Mouse (Mus musculus): Measurements from ENCODE around the gene Bzw2. TPM values are rescaled to one million over a fixed set of nuclear protein-coding genes. Genes with fewer than 3 reads are reported as not detected.

Gene Bzw2
- polyA plus RNA-seq, 1 experiment from 2014 or later: 387 TPM

GRCm38 (mm10) chr12:36150265-36150664 lies 7.6 kb downstream of the Bzw2 start:
- Histone ChIP-seq H3K9me3 (replicated peaks; ENCODE audit: control insufficient read depth, low read length) (no peaks in the 10 kb centered on the region), H3K27ac (replicated peaks; ENCODE audit: low read depth, low read length) (no peak overlapping the region), H3K4me2 (ENCODE audit: low read depth, low read length) (no peak overlapping the region), H3K4me3 (ENCODE audit: low read depth, low read length) (no peak overlapping the region), H3K4me1 (ENCODE audit: control insufficient read depth, insufficient read depth, low read length) (no peaks in the 10 kb centered on the region), H3K36me3 (replicated peaks; ENCODE audit: control insufficient read depth, insufficient read depth, low read depth, low read length) (no peaks in the 10 kb centered on the region), H3K9ac (replicated peaks; ENCODE audit: low read length) (no peak overlapping the region), H3K27me3 (ENCODE audit: control insufficient read depth, insufficient read depth, low read length) (no peaks in the 10 kb centered on the region)
- DNase-seq (ENCODE audit: low spot score) (no peak), ATAC-seq (replicated peaks; ENCODE audit: insufficient number of reproducible peaks, low FRiP score, low TSS enrichment, low read depth) (no peak)
- 95% methylated on average over 2 of the region's 2 CpGs for WGBS

- ATAC-seq (replicated peaks; ENCODE audit: insufficient number of reproducible peaks, low FRiP score, low TSS enrichment, low read depth): no peak
- Histone ChIP-seq H3K4me3 (ENCODE audit: low read depth, low read length) (no peak overlapping the region), H3K4me2 (ENCODE audit: low read depth, low read length) (no peak overlapping the region), H3K36me3 (replicated peaks; ENCODE audit: control insufficient read depth, insufficient read depth, low read depth, low read length) (no peaks in the 10 kb centered on the region), H3K4me1 (ENCODE audit: control insufficient read depth, insufficient read depth, low read length) (no peaks in the 10 kb centered on the region), H3K9me3 (replicated peaks; ENCODE audit: control insufficient read depth, low read length) (no peaks in the 10 kb centered on the region), H3K27me3 (ENCODE audit: control insufficient read depth, insufficient read depth, low read length) (no peaks in the 10 kb centered on the region), H3K9ac (replicated peaks; ENCODE audit: low read length) (no peak overlapping the region), H3K27ac (replicated peaks; ENCODE audit: low read depth, low read length) (no peak overlapping the region)
- DNase-seq (ENCODE audit: low spot score): no peak
- 94% methylated on average over 3 of the region's 3 CpGs for WGBS
These were observed 11.5 kb downstream of the Bzw2 start for GRCm38 (mm10) chr12:36146230-36147011.

- Histone ChIP-seq H3K27me3 (ENCODE audit: control insufficient read depth, insufficient read depth, low read length) (no peaks in the 10 kb centered on the region), H3K27ac (replicated peaks; ENCODE audit: low read depth, low read length) (no peak overlapping the region), H3K4me3 (ENCODE audit: low read depth, low read length) (no peak overlapping the region), H3K9ac (replicated peaks; ENCODE audit: low read length) (no peak overlapping the region), H3K4me1 (ENCODE audit: control insufficient read depth, insufficient read depth, low read length) (no peaks in the 10 kb centered on the region), H3K4me2 (ENCODE audit: low read depth, low read length) (no peak overlapping the region), H3K36me3 (replicated peaks; ENCODE audit: control insufficient read depth, insufficient read depth, low read depth, low read length) (no peaks in the 10 kb centered on the region), H3K9me3 (replicated peaks; ENCODE audit: control insufficient read depth, low read length) (no peaks in the 10 kb centered on the region)
- DNase-seq (ENCODE audit: low spot score) (no peak), ATAC-seq (replicated peaks; ENCODE audit: insufficient number of reproducible peaks, low FRiP score, low TSS enrichment, low read depth) (no peak)
- 96% methylated on average over 6 of the region's 6 CpGs for WGBS
These were observed 17.5 kb downstream of the Bzw2 start for GRCm38 (mm10) chr12:36140401-36140800.

GRCm38 (mm10) chr12:36137192-36137591 lies 20.7 kb downstream of the Bzw2 start:
- DNase-seq (ENCODE audit: low spot score) (no peak), ATAC-seq (replicated peaks; ENCODE audit: insufficient number of reproducible peaks, low FRiP score, low TSS enrichment, low read depth) (no peak)
- no peaks in the 10 kb centered on the region for H3K36me3 ChIP-seq (replicated peaks; ENCODE audit: control insufficient read depth, insufficient read depth, low read depth, low read length)
- no peak overlapping the region for H3K4me3 ChIP-seq (ENCODE audit: low read depth, low read length)
- H3K9ac ChIP-seq (replicated peaks; ENCODE audit: low read length): no peak overlapping the region
- H3K4me1 ChIP-seq (ENCODE audit: control insufficient read depth, insufficient read depth, low read length): no peaks in the 10 kb centered on the region
- H3K9me3 ChIP-seq (replicated peaks; ENCODE audit: control insufficient read depth, low read length): no peaks in the 10 kb centered on the region
- no peaks in the 10 kb centered on the region for H3K27me3 ChIP-seq (ENCODE audit: control insufficient read depth, insufficient read depth, low read length)
- H3K27ac ChIP-seq (replicated peaks; ENCODE audit: low read depth, low read length): no peak overlapping the region
- 90% methylated on average over 4 of the region's 4 CpGs for WGBS
- no peak overlapping the region for H3K4me2 ChIP-seq (ENCODE audit: low read depth, low read length)

- Histone ChIP-seq H3K4me1 (ENCODE audit: control insufficient read depth, insufficient read depth, low read length) (no peaks in the 10 kb centered on the region), H3K4me3 (ENCODE audit: low read depth, low read length) (no peak overlapping the region), H3K36me3 (replicated peaks; ENCODE audit: control insufficient read depth, insufficient read depth, low read depth, low read length) (no peaks in the 10 kb centered on the region; the same call in 1 of the 2 replicates), H3K27me3 (ENCODE audit: control insufficient read depth, insufficient read depth, low read length) (no peaks in the 10 kb centered on the region), H3K9me3 (replicated peaks; ENCODE audit: control insufficient read depth, low read length) (no peaks in the 10 kb centered on the region), H3K9ac (replicated peaks; ENCODE audit: low read length) (no peak overlapping the region), H3K4me2 (ENCODE audit: low read depth, low read length) (no peak overlapping the region), H3K27ac (replicated peaks; ENCODE audit: low read depth, low read length) (no peak overlapping the region)
- no peak for ATAC-seq (replicated peaks; ENCODE audit: insufficient number of reproducible peaks, low FRiP score, low TSS enrichment, low read depth)
- DNase-seq (ENCODE audit: low spot score): no peak
- 96% methylated on average over 8 of the region's 8 CpGs for WGBS
These were observed 21.6 kb downstream of the Bzw2 start for GRCm38 (mm10) chr12:36136285-36136684.

- Histone ChIP-seq H3K9ac (replicated peaks; ENCODE audit: low read length) (no peak overlapping the region), H3K9me3 (replicated peaks; ENCODE audit: control insufficient read depth, low read length) (no peaks in the 10 kb centered on the region), H3K27me3 (ENCODE audit: control insufficient read depth, insufficient read depth, low read length) (no peaks in the 10 kb centered on the region), H3K4me1 (ENCODE audit: control insufficient read depth, insufficient read depth, low read length) (no peaks in the 10 kb centered on the region), H3K27ac (replicated peaks; ENCODE audit: low read depth, low read length) (no peak overlapping the region), H3K4me3 (ENCODE audit: low read depth, low read length) (no peak overlapping the region), H3K36me3 (replicated peaks; ENCODE audit: control insufficient read depth, insufficient read depth, low read depth, low read length) (no peaks in the 10 kb centered on the region; the same call in 1 of the 2 replicates), H3K4me2 (ENCODE audit: low read depth, low read length) (no peak overlapping the region)
- WGBS: 93% methylated on average over 3 of the region's 3 CpGs
- ATAC-seq (replicated peaks; ENCODE audit: insufficient number of reproducible peaks, low FRiP score, low TSS enrichment, low read depth): no peak
- no peak for DNase-seq (ENCODE audit: low spot score)
These were observed 22.5 kb downstream of the Bzw2 start for GRCm38 (mm10) chr12:36135409-36135808.

- no peak for DNase-seq (ENCODE audit: low spot score)
- Histone ChIP-seq H3K4me3 (ENCODE audit: low read depth, low read length) (no peak overlapping the region), H3K36me3 (replicated peaks; ENCODE audit: control insufficient read depth, insufficient read depth, low read depth, low read length) (peaks cover 4% of the 10 kb centered on the region), H3K27me3 (ENCODE audit: control insufficient read depth, insufficient read depth, low read length) (no peaks in the 10 kb centered on the region), H3K27ac (replicated peaks; ENCODE audit: low read depth, low read length) (no peak overlapping the region), H3K9me3 (replicated peaks; ENCODE audit: control insufficient read depth, low read length) (no peaks in the 10 kb centered on the region), H3K4me2 (ENCODE audit: low read depth, low read length) (no peak overlapping the region), H3K4me1 (ENCODE audit: control insufficient read depth, insufficient read depth, low read length) (no peaks in the 10 kb centered on the region), H3K9ac (replicated peaks; ENCODE audit: low read length) (no peak overlapping the region)
- 88% methylated on average over 5 of the region's 5 CpGs for WGBS
- ATAC-seq (replicated peaks; ENCODE audit: insufficient number of reproducible peaks, low FRiP score, low TSS enrichment, low read depth): no peak
These were observed 23.8 kb downstream of the Bzw2 start for GRCm38 (mm10) chr12:36134111-36134510.

- Histone ChIP-seq H3K4me3 (ENCODE audit: low read depth, low read length) (no peak overlapping the region), H3K4me1 (ENCODE audit: control insufficient read depth, insufficient read depth, low read length) (no peaks in the 10 kb centered on the region), H3K9ac (replicated peaks; ENCODE audit: low read length) (no peak overlapping the region), H3K27ac (replicated peaks; ENCODE audit: low read depth, low read length) (no peak overlapping the region), H3K4me2 (ENCODE audit: low read depth, low read length) (no peak overlapping the region), H3K9me3 (replicated peaks; ENCODE audit: control insufficient read depth, low read length) (no peaks in the 10 kb centered on the region), H3K36me3 (replicated peaks; ENCODE audit: control insufficient read depth, insufficient read depth, low read depth, low read length) (peaks cover 5% of the 10 kb centered on the region), H3K27me3 (ENCODE audit: control insufficient read depth, insufficient read depth, low read length) (no peaks in the 10 kb centered on the region)
- ATAC-seq (replicated peaks; ENCODE audit: insufficient number of reproducible peaks, low FRiP score, low TSS enrichment, low read depth) (no peak), DNase-seq (ENCODE audit: low spot score) (no peak)
- 94% methylated on average over 5 of the region's 5 CpGs for WGBS
These were observed 24.3 kb downstream of the Bzw2 start for GRCm38 (mm10) chr12:36133547-36133946.
